Mouse (Mus musculus): ENCODE measurements around the gene Nucks1.

Gene Nucks1

DNA sequence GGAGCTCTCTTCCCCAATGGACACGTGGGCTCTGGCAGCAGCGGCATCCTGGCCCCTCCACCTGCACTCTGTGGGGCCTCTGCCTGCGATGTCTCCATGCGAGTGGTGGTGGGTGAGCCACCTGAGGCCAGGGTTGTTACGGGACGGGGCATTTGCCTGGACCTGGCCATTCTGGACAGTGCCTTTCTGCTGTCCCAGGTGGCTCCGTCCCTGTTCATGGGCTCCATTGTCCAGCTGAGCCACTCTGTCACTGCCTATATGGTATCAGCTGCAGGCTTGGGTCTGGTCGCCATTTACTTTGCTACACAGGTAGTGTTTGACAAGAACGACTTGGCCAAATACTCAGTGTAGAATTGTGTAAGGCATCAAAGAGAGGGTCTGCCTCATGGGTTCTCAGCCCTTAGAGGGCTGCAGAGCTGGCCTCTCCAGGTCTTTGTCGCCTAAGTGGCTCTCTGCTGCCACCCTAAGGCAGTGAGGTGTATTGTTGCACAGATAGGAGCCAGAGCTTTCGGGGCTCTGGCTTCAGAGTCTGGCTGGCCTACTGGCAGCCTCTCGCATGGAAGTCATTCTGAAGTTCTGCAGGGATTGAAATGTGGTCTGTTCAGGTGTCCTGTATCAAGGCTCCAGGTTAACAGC lies 71.2 kb downstream of the Nucks1 start:
- in situ Hi-C loops (cut with MboI; ENCODE audit: low pct_unique_long_range_greater_than_20kb in 1 of 2, low sequenced_read_pairs in 2 of 2, unreplicated experiment in 1 of 2), result no loop called here

DNA sequence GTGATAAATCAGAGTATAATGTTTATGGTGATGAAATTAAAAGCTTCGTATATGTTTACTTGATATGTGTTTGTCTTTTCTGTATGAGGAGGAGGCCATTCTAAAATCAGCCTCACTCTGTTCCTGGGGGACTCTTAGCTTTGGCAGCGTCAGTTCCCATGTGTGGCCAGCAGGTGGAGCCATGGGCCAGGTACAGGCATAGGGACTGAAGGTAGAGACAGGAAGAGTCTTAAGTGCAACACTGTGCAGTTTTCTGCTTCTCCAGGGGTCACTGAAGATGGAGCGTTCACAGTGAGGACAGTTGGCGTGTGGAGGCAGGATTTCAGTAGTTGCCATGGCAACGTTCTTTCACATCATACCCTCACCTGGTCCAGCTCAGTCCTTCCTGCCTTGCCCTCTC lies 72.6 kb downstream of the Nucks1 start:
- in situ Hi-C loops (cut with MboI; ENCODE audit: low pct_unique_long_range_greater_than_20kb in 1 of 2, low sequenced_read_pairs in 2 of 2, unreplicated experiment in 1 of 2), result no loop called here

DNA sequence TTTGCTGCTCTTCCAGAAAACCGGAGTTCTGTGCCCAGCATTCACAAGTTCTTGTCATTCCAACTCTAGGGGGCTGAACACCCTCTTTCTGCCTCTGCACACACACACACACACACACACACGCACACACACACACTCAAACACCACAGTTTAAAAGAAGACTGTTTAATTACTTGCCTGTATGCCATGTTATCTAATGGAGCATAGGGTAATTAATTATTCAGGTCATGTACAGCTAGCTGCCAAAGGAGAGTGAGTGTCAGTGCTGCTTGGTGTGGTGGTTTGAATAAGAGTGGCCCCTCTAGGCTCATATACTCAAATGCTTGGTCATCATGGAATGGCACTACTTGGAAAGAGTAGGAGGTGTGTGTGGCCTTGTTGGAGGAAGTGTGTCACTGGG lies 73.5 kb downstream of the Nucks1 start:
- in situ Hi-C loops (cut with MboI; ENCODE audit: low pct_unique_long_range_greater_than_20kb in 1 of 2, low sequenced_read_pairs in 2 of 2, unreplicated experiment in 1 of 2), result no loop called here
